Mouse (Mus musculus) 3134 (cell line): ENCODE measurements around the gene Kif16b.

ENCODE experiments used
- DNase-seq: peaks from one replicate; pipeline ENCODE4 v3.0.0-alpha.2; 2011; ENCODE audit warnings: low spot score; ENCODE audit not compliant: insufficient read length; ENCODE audit errors: extremely low read depth

Kif16b gene

GRCm38 (mm10) chr2:142738488-142738887, 162.8 kb downstream of the Kif16b start:
- no peak for DNase-seq

DNA sequence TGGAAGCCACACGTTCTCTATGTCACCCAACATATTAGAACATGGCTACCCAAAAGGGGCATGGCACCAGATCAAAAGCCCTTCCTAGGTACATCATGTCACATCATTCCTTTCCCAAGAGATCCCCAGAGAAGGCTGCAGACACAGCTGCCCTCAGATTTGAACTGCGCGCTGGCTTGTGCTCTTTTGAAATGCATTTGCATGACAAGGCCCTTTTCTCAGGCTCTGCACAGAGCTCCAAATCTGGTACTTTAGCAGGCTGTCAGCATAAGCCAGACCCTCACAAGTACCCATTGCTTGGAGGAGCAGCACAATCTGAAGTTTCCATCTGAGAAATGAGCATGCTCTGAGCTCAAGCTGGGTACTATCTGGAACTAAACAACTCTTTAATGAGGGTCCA, 165.6 kb downstream of the Kif16b start:
- DNase-seq, result no peak

- DNase-seq, result no peak
Observed at GRCm38 (mm10) chr2:142734046-142734445, 167.3 kb downstream of the Kif16b start.

GRCm38 (mm10) chr2:142732370-142732769, 169.0 kb downstream of the Kif16b start:
- DNase-seq, result peak; percentile 15

- DNase-seq, result no peak
Observed at GRCm38 (mm10) chr2:142731778-142732092, 169.6 kb downstream of the Kif16b start.

- no peak for DNase-seq
Observed at GRCm38 (mm10) chr2:142731016-142731777, 170.1 kb downstream of the Kif16b start.

GRCm38 (mm10) chr2:142724215-142725001, 176.9 kb downstream of the Kif16b start:
- no peak for DNase-seq

DNA sequence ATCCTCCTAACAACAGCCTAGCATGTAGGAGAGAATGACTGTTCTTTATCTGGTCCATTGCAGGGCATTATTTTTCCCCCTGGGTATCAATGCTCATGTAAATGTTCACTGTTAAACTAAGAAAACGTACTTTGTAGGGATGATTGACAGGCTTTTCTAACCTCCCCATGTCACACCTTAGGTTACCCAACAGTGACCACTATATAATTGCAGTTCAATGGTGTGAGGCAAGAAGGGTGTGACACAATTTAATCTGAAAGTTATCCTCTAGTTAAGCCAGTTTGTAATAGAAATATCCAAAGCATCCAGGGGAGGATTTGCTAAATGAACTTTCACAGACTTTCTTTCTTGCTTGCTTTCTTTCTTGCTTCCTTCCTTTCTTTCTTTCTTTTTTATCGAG, 181.2 kb downstream of the Kif16b start:
- DNase-seq, result no peak

- no peak for DNase-seq
Observed at GRCm38 (mm10) chr2:142718998-142719397, 182.3 kb downstream of the Kif16b start.

GRCm38 (mm10) chr2:142717591-142717990, 183.7 kb downstream of the Kif16b start:
- DNase-seq, result no peak

- DNase-seq, result no peak
Observed at GRCm38 (mm10) chr2:142715912-142716260, 185.4 kb downstream of the Kif16b start.

DNA sequence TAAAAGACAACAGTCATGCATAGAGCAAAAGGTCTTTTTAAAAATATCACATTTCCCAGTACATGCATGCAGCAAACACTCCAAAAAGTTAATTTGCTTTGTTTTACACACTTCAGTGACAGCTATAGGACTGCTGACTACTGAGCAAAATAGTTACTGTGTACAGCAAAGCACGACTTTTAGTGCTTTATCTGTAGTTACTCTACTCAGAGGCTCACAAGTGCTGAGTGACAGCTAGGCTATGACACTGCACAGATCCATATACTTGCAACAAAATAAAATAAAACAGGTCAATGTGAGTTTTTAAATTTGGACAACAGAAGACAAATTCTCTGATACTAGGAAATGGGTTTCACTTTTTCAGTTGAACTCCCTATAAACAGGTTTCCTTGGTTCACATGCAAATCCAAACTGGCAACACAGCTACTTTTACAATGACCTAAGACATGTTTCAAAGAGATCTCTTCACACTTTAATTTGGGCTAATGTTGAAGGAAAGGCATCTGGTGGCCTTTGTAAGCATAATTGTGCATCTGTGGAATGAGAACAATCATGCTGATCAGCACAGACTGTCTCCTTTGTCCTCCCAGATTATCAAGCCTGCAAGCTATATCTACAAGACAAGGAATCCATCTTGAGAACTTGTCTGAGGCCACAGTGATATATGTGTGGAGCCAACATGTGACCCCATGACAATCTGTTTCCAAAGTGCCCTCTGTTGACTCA, 186.0 kb downstream of the Kif16b start:
- no peak for DNase-seq

DNA sequence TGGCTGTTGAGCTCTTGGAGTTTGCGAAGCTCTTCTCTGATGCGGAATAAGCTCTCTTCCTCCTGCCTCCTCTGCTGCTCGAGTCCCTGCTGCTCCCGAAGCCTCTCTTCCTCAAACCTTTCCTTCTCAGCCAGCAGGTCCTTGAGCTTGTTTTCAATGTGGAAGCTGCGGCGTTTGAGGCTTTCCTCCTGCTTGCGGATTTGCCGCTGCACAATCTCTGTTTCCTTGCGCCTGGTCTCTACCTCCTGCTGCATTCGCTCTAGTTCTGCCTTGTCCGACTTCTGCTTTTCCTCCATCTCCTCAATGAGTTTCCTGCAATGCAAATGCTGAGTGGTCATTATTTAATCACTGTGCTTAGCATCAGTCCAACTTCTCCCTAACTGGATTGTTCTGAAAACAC, 188.6 kb downstream of the Kif16b start:
- DNase-seq, result no peak

DNA sequence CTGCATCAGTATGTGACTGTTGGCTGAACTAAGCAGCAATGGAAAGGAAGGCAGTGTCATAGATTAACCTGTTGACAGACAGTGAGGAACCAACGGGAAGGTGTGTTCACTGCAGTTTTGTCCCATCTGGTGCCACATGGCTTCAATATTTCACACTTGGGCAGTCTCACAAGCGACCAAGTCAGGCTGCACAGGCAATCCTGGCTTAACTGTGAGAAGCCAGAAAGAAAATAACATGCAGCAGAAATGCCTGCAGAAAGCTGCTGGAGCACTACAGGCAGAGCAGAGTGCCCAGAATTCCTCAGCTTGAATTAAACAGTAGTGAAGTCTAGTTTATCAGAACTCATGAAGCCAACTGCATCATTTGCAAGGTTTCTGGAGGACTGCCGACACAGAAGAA, 192.0 kb downstream of the Kif16b start:
- DNase-seq, result no peak

DNA sequence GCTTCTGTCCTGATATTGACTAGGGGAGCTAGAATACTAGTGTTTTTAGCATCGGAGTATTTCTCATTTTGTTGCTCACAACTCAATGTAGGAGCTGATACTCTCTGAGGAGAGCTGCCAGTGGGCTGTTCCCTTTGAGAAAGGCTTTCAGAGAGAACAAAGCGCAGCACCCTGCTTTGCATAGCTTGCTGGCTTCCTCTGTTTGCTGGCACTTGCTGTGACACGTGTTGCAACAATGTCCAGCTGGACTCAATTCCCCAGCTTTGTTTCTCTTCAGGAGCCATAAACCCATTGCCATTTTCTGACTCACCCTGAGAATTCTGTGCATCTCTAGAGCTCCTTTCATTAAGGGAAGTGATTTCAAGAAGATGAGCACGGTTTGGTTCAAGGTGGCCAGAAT, 200.6 kb downstream of the Kif16b start:
- no peak for DNase-seq

GRCm38 (mm10) chr2:142698650-142699049, 202.7 kb downstream of the Kif16b start:
- DNase-seq, result no peak

DNA sequence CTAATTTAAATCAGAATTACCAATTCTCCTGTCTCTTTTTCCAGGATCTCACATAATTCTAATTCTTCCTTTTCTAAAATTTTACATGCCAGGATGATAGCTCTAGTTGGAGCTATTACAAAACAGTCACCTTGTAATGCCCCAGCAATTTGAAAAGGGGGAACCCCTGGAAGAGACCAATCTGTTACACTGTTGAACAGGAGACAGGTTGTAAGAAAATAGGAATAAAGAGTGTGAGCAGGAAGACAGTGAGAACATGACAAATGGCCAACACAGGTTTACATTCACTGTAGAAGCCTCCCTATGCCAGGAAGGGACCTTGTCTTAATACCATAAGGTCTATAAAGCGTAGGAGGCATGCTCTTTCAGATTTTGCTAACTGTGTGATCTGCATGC, 206.4 kb downstream of the Kif16b start:
- DNase-seq, result no peak

- no peak for DNase-seq
Observed at GRCm38 (mm10) chr2:142694019-142694935, 207.1 kb downstream of the Kif16b start.

GRCm38 (mm10) chr2:142693461-142693860, 207.9 kb downstream of the Kif16b start:
- DNase-seq, result no peak

- no peak for DNase-seq
Observed at GRCm38 (mm10) chr2:142689496-142689895, 211.8 kb downstream of the Kif16b start.
